Mouse (Mus musculus): ENCODE measurements at regions not wholly inside any gene's neighbourhood (a gene's known extent, or its start where the extent isn't known, plus 50 kb on each side); places are given as distances from the start of the nearest gene placed in this dataset.

GRCm38 (mm10) chr12:115691801-115692200 is 355.7 kb upstream of the Zfp386 start:
- no peak for TF ChIP-seq CTCF (IDR thresholded peaks at IDR 0.05; ENCODE audit: low read depth, low read length)
- no peak for TF ChIP-seq POLR2A (IDR thresholded peaks at IDR 0.05; ENCODE audit: extremely low read depth, insufficient read depth, low read length)
